Mouse (Mus musculus) midbrain, embryonic 14.5 days (tissue): Measurements from ENCODE around the gene Gm20388. TPM values are rescaled to one million over a fixed set of nuclear protein-coding genes. Genes with fewer than 3 reads are reported as not detected.

Experiments
- ATAC-seq: fragments of 200-750 bp; cut with Nextera tagmentation; 2 replicates; pipeline ENCODE4 v1.8.0; 2017; ENCODE audit warnings: moderate number of reproducible peaks, moderate library complexity; ENCODE audit not compliant: low FRiP score, low TSS enrichment
- DNase-seq: peaks from one replicate; pipeline ENCODE4 v3.0.0-alpha.2; 2015
- H3K27ac ChIP-seq: fragments of 300-500 bp; sonication (generic); replicated peaks from 2 replicates; pipeline ENCODE4 v1.5.1; 2014; ENCODE audit warnings: mild to moderate bottlenecking, low read depth, low read length, moderate library complexity
- H3K27me3 ChIP-seq: fragments of 300-500 bp; sonication (generic); 2 replicates; pipeline ENCODE4 v1.6.1; 2014; ENCODE audit warnings: low read length, control low read depth, mixed read lengths; ENCODE audit not compliant: control insufficient read depth, insufficient read depth
- H3K36me3 ChIP-seq: fragments of 300-500 bp; sonication (generic); 2 replicates; pipeline ENCODE4 v1.6.1; 2014; ENCODE audit warnings: low read length, control low read depth; ENCODE audit not compliant: control insufficient read depth, insufficient read depth
- H3K4me1 ChIP-seq: fragments of 300-500 bp; sonication (generic); 2 replicates; pipeline ENCODE4 v1.6.1; 2014; ENCODE audit warnings: mild to moderate bottlenecking, antibody characterized with exemption, low read length, control low read depth; ENCODE audit not compliant: control insufficient read depth, insufficient read depth
- H3K4me2 ChIP-seq: fragments of 300-500 bp; sonication (generic); 2 replicates; pipeline ENCODE4 v1.6.1; 2014; ENCODE audit warnings: mild to moderate bottlenecking, low read length, moderate library complexity
- H3K4me3 ChIP-seq: fragments of 300-500 bp; sonication (generic); replicated peaks from 2 replicates; pipeline ENCODE4 v1.5.1; 2014; ENCODE audit warnings: low read depth, low read length
- H3K9ac ChIP-seq: fragments of 300-500 bp; sonication (generic); replicated peaks from 2 replicates; pipeline ENCODE4 v1.6.1; 2014; ENCODE audit warnings: mild to moderate bottlenecking, low read length, moderate library complexity
- H3K9me3 ChIP-seq: fragments of 300-500 bp; sonication (generic); 2 replicates; pipeline ENCODE4 v1.6.1; 2016; ENCODE audit warnings: low read length, control low read depth, mixed read lengths; ENCODE audit not compliant: control insufficient read depth
- WGBS: fragments of 180-500 bp; shearing (Covaris S2); extraction: QIAGEN DNeasy Blood & Tissue Kit; methylation state at CpG from one replicate; pipeline ENCODE4 v1.1.7; 2014; 5-methylcytosine and 5-hydroxymethylcytosine counted together
- polyA plus RNA-seq: library from polyadenylated mRNA; unstranded; fragments of >200 nt; fragmentation: Nextera tagmentation; extraction: Ambion mirVana; gene quantifications from 2 replicates; pipeline ENCODE4 v1.2.1, GENCODE M21; 2014

Gene Gm20388
- polyA plus RNA-seq, 1 experiment from 2014 or later, result 4.1 TPM

DNA sequence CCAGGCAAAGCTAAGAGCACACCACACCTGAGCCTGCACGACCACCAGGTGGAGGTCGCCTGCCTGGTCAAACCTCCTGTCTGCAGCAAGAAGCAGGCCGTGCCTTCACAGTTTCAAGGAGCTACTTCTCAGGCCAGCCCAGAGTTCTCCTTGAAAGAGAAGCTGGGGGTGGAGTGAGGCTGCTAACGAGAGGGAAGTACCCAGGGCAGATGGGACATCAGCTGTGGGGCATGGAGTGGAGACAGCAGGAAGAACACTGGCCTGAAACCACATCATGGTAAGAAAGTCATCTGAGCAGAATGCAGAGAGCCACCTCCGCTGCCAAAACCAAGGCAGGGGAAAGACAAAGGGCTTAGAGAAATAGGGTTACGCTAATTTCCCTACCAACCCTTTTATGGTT is 753.9 kb downstream of the Gm20388 start:
- Histone ChIP-seq H3K4me3 (no peak overlapping the region), H3K9ac (no peak overlapping the region), H3K27me3 (no peaks in the 10 kb centered on the region), H3K4me1 (peaks cover 25% of the 10 kb centered on the region), H3K27ac (no peak overlapping the region), H3K36me3 (0 out of 2 replicates have a peak, but pooled peaks cover under 1% of the 10 kb centered on the region), H3K9me3 (no peaks in the 10 kb centered on the region), H3K4me2 (no peak overlapping the region)
- ATAC-seq, result no peak
- DNase-seq, result no peak
- WGBS, result 84% methylated on average over 6 of the region's 6 CpGs

DNA sequence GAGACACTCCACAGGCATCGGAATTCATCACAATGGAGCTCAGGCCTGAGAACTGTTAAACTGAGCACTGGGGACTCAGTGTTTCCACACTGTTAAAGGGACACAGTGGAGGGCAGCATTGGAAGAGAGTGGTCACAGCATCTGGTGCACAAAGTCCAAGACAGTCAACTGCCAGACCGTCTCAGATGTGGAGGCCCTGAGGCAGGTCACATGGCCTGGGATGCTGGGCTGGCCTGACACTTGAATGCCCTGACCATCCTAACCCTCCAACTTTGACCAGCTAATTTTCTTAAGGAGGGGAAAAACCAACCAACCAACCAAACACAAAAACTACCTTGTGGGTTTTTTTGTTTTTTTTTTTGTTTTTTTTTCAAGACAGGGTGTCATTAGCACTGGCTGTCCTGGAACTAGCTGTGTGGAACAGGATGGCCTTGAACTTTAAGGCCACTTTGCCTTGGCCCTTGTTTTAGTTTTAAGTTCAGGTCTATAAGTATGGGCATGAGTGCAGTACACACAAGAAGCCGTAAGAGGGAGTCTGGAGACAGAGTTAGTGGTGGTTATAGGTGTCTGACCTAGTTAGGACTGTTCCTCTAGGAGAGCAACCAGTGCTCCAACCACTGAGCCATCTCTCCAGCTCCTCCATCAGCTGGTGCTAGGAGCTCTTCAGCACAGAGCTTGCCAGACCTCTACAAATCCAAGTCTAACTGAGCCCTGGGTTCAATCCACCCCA is 755.2 kb downstream of the Gm20388 start:
- peak overlapping the region; percentile 94; the same call in 1 of the 2 replicates for H3K9ac ChIP-seq
- peaks cover 25% of the 10 kb centered on the region for H3K4me1 ChIP-seq
- peaks cover 10% of the 10 kb centered on the region for H3K36me3 ChIP-seq
- no peaks in the 10 kb centered on the region for H3K9me3 ChIP-seq
- ATAC-seq (no peak), DNase-seq (peak; percentile 12)
- H3K27me3 ChIP-seq, result no peaks in the 10 kb centered on the region
- H3K27ac ChIP-seq, result no peak overlapping the region
- WGBS, result 75% methylated on average over 3 of the region's 3 CpGs
- H3K4me2 ChIP-seq, result peak overlapping the region; percentile 90
- peak overlapping the region; percentile 86; the same call in 1 of the 2 replicates for H3K4me3 ChIP-seq

DNA sequence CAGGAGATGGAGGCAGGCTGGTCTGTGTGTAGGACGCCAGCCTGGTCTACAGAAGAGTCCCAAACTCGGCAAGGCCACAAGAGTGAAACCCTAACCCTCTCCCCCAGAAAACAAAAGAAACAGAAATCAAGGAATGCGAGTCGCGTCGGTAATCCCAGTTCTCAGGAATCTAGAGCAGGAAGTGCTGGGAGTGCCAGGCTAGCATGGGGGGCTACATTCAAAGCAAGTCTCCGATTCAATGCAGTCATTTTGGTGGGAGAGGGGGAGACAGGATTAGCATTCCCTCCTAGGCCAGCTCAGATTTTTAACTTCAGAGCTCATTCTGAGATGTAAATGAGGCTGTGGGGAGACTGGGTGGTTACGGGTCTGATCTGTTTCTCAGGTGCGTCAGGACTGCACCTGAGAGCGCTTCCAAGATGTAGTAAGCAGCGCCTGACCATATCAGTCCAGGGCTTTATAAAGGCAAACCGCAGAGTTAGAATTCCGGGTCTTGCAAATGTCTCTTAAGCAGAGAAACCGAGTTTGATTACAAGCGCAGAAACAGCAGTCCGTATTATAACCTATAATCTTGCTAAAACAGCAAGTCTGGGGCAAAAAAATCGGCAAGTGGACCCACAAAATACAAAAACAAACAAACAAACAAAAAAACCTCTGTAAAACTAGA is 756.3 kb downstream of the Gm20388 start:
- DNase-seq (peak; percentile 21), ATAC-seq (no peak)
- H3K4me3 ChIP-seq, result peak overlapping the region; percentile 86
- peak overlapping the region; percentile 90 for H3K4me2 ChIP-seq
- peak overlapping the region; percentile 85; the same call in 1 of the 2 replicates for H3K27ac ChIP-seq
- WGBS, result 1% methylated on average over 17 of the region's 17 CpGs
- H3K9ac ChIP-seq, result peak overlapping the region; percentile 94
- peaks cover 20% of the 10 kb centered on the region for H3K36me3 ChIP-seq
- no peaks in the 10 kb centered on the region for H3K27me3 ChIP-seq
- no peaks in the 10 kb centered on the region for H3K9me3 ChIP-seq
- H3K4me1 ChIP-seq, result peaks cover 25% of the 10 kb centered on the region

DNA sequence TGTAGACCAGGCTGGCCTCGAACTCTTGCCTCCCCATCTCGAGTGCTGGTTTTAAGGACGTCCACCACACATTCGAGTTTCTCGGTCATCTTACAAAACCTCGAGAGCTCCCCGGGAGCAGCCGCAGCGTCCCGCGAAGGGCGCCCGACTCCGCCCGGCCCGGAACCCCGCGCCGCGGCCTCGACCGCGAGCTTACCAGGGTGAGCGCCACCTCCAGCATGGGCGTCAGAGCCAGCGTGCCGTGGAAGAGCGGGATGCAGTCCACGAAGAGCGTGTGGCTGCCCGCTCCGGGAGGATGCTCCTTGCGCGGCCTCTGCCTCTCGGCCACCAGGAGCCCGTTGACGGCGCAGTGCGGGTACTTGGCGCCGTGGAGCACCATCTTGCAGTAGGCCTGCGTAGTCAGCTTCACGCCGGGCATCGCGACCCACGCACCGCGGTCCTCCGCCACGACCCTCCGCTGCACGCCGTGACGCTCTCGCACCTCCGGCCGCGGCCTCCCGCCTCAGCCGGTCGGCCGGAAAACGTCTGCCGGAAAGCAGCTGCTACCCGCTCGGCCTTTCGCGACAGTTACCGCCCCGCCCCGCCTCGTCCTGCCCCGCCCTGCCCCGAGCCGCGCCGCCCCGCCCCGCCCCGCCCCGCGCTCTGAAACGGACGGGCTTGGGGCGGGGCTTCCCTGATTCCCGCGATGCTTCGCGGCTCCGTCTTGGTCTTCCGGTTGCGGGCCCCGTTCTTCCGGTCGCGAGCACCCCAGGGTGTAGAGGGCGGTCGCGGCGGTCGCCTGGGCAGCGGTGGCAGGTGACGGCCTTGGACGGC is 757.1 kb downstream of the Gm20388 start, which contains the start of the genes Gm27021 and Cox4i1:
TSS of gene Gm27021 (minus strand) at position 519 of the 813 bp plus-strand sequence.
TSS of gene Cox4i1 (plus strand) at position 662 of the 813 bp plus-strand sequence.
- Histone ChIP-seq H3K9ac (peak within 1 kb of the TSS; percentile 94), H3K4me3 (peak within 1 kb of the TSS; percentile 86), H3K4me1 (peaks cover 25% of the 10 kb centered on the region), H3K27me3 (no peaks in the 10 kb centered on the region), H3K9me3 (no peaks in the 10 kb centered on the region), H3K4me2 (peak within 1 kb of the TSS; percentile 90), H3K36me3 (peaks cover 28% of the 10 kb centered on the region), H3K27ac (peak within 1 kb of the TSS; percentile 85)
- ATAC-seq, result peak; percentile 95
- WGBS, result under 1% methylated on average over 105 of the region's 105 CpGs
- peak; percentile 97 for DNase-seq

DNA sequence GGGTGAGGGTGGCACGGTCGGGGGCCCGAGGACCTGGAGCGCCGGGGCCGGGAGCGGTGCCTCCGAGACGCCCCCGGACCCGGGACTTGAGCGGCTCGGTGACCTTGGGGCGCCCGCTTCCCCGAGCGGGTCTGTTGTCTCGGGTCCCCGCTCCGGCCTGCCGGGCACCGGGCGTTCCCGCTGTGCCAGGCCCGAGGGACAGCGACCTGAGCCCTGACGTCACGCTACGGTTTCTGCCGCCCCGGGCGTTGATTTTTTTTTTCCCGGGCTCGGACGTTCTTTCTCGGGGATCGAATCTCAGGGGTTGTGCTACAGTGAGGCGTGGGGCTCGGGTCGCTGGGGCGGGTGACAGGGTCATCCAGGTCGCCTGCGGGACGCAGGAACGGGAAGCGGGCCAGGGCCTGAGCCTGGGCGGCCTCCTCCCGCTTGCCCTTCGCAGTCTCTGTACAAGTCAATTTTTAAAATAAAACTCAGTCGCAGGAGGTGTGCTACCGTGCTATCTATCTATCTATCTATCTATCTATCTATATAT is 757.8 kb downstream of the Gm20388 start, which contains the start of gene Emc8:
TSS of gene Emc8 (minus strand) at position 200 of the 532 bp plus-strand sequence.
- no peak for DNase-seq
- peaks cover 25% of the 10 kb centered on the region for H3K4me1 ChIP-seq
- peak within 1 kb of the TSS; percentile 94 for H3K9ac ChIP-seq
- peak within 1 kb of the TSS; percentile 85 for H3K27ac ChIP-seq
- H3K4me3 ChIP-seq, result peak within 1 kb of the TSS; percentile 86
- ATAC-seq, result no peak
- no peaks in the 10 kb centered on the region for H3K9me3 ChIP-seq
- peak within 1 kb of the TSS; percentile 90 for H3K4me2 ChIP-seq
- WGBS, result under 1% methylated on average over 51 of the region's 51 CpGs
- no peaks in the 10 kb centered on the region for H3K27me3 ChIP-seq
- peaks cover 35% of the 10 kb centered on the region for H3K36me3 ChIP-seq

DNA sequence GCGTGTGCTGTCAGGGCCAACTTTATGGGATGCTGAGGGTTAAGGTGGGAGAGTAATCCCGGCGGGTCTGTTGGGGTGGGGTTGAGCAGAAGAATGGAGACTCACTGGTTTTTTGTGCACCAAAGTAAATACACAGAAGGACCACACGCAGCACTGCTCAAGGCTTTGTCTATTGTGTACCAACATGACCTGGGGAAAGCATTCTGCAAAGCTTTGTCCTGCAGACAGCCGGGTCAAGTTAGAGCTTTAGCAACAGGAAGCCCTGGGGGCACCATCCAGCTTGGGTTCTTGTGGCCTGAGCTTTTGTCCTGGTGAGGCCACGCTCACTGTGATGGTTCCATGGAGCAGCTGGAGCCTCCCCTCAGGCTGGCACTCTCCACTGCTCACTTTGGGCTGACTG is 761.1 kb downstream of the Gm20388 start:
- DNase-seq (no peak), ATAC-seq (no peak)
- Histone ChIP-seq H3K4me1 (peaks cover 9% of the 10 kb centered on the region), H3K27me3 (no peaks in the 10 kb centered on the region), H3K9me3 (no peaks in the 10 kb centered on the region), H3K36me3 (peaks cover 54% of the 10 kb centered on the region), H3K9ac (no peak overlapping the region), H3K4me2 (no peak overlapping the region), H3K4me3 (no peak overlapping the region), H3K27ac (no peak overlapping the region)
- WGBS, result 55% methylated on average over 6 of the region's 6 CpGs

DNA sequence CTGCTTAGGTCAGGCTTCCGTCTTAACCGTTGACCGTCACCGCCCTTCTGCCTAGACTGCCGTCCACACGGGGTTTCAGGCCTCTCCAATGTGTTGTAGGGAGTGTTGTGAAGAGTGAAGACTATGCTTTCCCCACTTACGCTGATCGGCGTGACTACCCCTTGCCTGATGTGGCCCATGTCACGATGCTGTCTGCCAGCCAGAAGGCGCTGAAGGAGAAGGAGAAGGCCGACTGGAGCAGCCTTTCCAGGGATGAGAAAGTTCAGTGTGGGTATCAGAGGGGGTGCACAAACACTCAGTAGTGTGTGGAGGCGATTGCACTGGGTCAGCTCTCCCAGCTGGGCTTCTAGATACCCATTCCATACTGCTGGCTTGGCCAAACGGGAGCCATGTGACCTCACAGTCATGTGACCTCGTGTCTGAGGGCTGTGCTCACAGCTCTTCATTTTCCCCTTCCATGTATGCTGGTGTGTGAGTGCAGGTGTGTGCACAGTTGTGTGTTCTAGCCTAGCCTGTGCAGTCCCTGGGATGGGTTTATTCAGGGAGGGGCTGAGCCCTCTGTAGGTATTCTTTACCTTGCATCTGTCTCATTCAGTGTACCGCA is 762.1 kb downstream of the Gm20388 start:
- H3K36me3 ChIP-seq, result peaks cover 54% of the 10 kb centered on the region
- H3K4me3 ChIP-seq, result no peak overlapping the region
- DNase-seq (no peak), ATAC-seq (no peak)
- no peak overlapping the region for H3K9ac ChIP-seq
- no peaks in the 10 kb centered on the region for H3K9me3 ChIP-seq
- H3K27me3 ChIP-seq, result no peaks in the 10 kb centered on the region
- 93% methylated on average over 16 of the region's 16 CpGs for WGBS
- H3K4me2 ChIP-seq, result no peak overlapping the region
- 0 out of 2 replicates have a peak, but pooled peaks cover 4% of the 10 kb centered on the region for H3K4me1 ChIP-seq
- H3K27ac ChIP-seq, result no peak overlapping the region

DNA sequence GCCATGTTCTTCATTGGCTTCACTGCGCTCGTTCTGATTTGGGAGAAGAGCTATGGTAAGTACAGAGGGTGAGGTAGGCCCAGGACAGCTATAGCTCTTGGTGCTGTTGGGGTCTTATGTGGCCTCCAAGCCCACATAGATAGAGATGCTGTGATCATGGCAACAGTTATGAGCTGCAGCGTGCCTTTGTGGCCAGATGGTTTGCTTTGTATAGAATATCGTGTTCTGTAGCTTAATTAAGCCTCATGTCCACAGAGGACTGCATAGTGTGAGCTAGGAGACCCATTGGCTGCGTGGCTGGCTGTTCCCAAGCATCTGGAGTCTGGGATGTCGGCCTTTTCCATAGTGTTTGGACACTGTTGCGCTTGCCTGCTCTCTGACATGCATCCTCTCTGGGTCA is 762.7 kb downstream of the Gm20388 start:
- Histone ChIP-seq H3K27ac (no peak overlapping the region), H3K27me3 (no peaks in the 10 kb centered on the region), H3K9ac (no peak overlapping the region), H3K9me3 (no peaks in the 10 kb centered on the region), H3K36me3 (peaks cover 54% of the 10 kb centered on the region), H3K4me1 (0 out of 2 replicates have a peak, but pooled peaks cover 4% of the 10 kb centered on the region), H3K4me2 (no peak overlapping the region), H3K4me3 (no peak overlapping the region)
- no peak for ATAC-seq
- no peak for DNase-seq
- 93% methylated on average over 7 of the region's 7 CpGs for WGBS
